Mouse (Mus musculus): ENCODE measurements around the gene Htr3b. TPM values are rescaled to one million over a fixed set of nuclear protein-coding genes. Genes with fewer than 3 reads are reported as not detected.

Gene Htr3b
- polyA plus RNA-seq, 1 experiment from 2014 or later = 1.1 TPM

GRCm38 (mm10) chr9:48904421-48904820 is 60.4 kb downstream of the Htr3b start:
- H3K27me3 ChIP-seq (ENCODE audit: control insufficient read depth, insufficient read depth, low read length) = no peaks in the 10 kb centered on the region
- no peaks in the 10 kb centered on the region for H3K9me3 ChIP-seq (replicated peaks; ENCODE audit: control insufficient read depth, low read length)
- no peak overlapping the region for H3K4me3 ChIP-seq (ENCODE audit: low read depth, low read length)
- no peak overlapping the region for H3K27ac ChIP-seq (replicated peaks; ENCODE audit: low read depth, low read length)
- no peak overlapping the region for H3K4me2 ChIP-seq (ENCODE audit: low read depth, low read length)
- 78% methylated on average over 5 of the region's 5 CpGs for WGBS
- H3K4me1 ChIP-seq (ENCODE audit: control insufficient read depth, insufficient read depth, low read length) = no peaks in the 10 kb centered on the region
- ATAC-seq (replicated peaks; ENCODE audit: insufficient number of reproducible peaks, low FRiP score, low TSS enrichment, low read depth) (no peak), DNase-seq (ENCODE audit: low spot score) (no peak)
- no peak overlapping the region for H3K9ac ChIP-seq (replicated peaks; ENCODE audit: low read length)
- H3K36me3 ChIP-seq (replicated peaks; ENCODE audit: control insufficient read depth, insufficient read depth, low read depth, low read length) = no peaks in the 10 kb centered on the region

- Histone ChIP-seq H3K4me2 (ENCODE audit: low read depth, low read length) (no peak overlapping the region), H3K4me1 (ENCODE audit: control insufficient read depth, insufficient read depth, low read length) (no peaks in the 10 kb centered on the region), H3K4me3 (ENCODE audit: low read depth, low read length) (no peak overlapping the region), H3K27ac (replicated peaks; ENCODE audit: low read depth, low read length) (no peak overlapping the region), H3K9me3 (replicated peaks; ENCODE audit: control insufficient read depth, low read length) (no peaks in the 10 kb centered on the region), H3K9ac (replicated peaks; ENCODE audit: low read length) (no peak overlapping the region), H3K36me3 (replicated peaks; ENCODE audit: control insufficient read depth, insufficient read depth, low read depth, low read length) (no peaks in the 10 kb centered on the region), H3K27me3 (ENCODE audit: control insufficient read depth, insufficient read depth, low read length) (no peaks in the 10 kb centered on the region)
- no peak for DNase-seq (ENCODE audit: low spot score)
- no peak for ATAC-seq (replicated peaks; ENCODE audit: insufficient number of reproducible peaks, low FRiP score, low TSS enrichment, low read depth)
- WGBS = 67% methylated on average over 2 of the region's 2 CpGs
These were observed 61.0 kb downstream of the Htr3b start for GRCm38 (mm10) chr9:48903766-48904165.

GRCm38 (mm10) chr9:48898551-48898950 is 66.2 kb downstream of the Htr3b start:
- Histone ChIP-seq H3K9ac (replicated peaks; ENCODE audit: low read length) (no peak overlapping the region), H3K4me1 (ENCODE audit: control insufficient read depth, insufficient read depth, low read length) (peaks cover 2% of the 10 kb centered on the region; the same call in 1 of the 2 replicates), H3K27ac (replicated peaks; ENCODE audit: low read depth, low read length) (no peak overlapping the region), H3K36me3 (replicated peaks; ENCODE audit: control insufficient read depth, insufficient read depth, low read depth, low read length) (no peaks in the 10 kb centered on the region), H3K9me3 (replicated peaks; ENCODE audit: control insufficient read depth, low read length) (no peaks in the 10 kb centered on the region), H3K4me3 (ENCODE audit: low read depth, low read length) (no peak overlapping the region), H3K27me3 (ENCODE audit: control insufficient read depth, insufficient read depth, low read length) (no peaks in the 10 kb centered on the region; the same call in 1 of the 2 replicates), H3K4me2 (ENCODE audit: low read depth, low read length) (no peak overlapping the region)
- no peak for ATAC-seq (replicated peaks; ENCODE audit: insufficient number of reproducible peaks, low FRiP score, low TSS enrichment, low read depth)
- 27% methylated on average over 8 of the region's 8 CpGs for WGBS
- DNase-seq (ENCODE audit: low spot score) = peak; percentile 84

- DNase-seq (ENCODE audit: low spot score) (peak; percentile 76), ATAC-seq (replicated peaks; ENCODE audit: insufficient number of reproducible peaks, low FRiP score, low TSS enrichment, low read depth) (peak; percentile 77)
- Histone ChIP-seq H3K27ac (replicated peaks; ENCODE audit: low read depth, low read length) (no peak overlapping the region), H3K36me3 (replicated peaks; ENCODE audit: control insufficient read depth, insufficient read depth, low read depth, low read length) (no peaks in the 10 kb centered on the region), H3K27me3 (ENCODE audit: control insufficient read depth, insufficient read depth, low read length) (no peaks in the 10 kb centered on the region; the same call in 1 of the 2 replicates), H3K9ac (replicated peaks; ENCODE audit: low read length) (no peak overlapping the region), H3K4me2 (ENCODE audit: low read depth, low read length) (peak overlapping the region; percentile 11), H3K4me3 (ENCODE audit: low read depth, low read length) (no peak overlapping the region), H3K4me1 (ENCODE audit: control insufficient read depth, insufficient read depth, low read length) (peaks cover 2% of the 10 kb centered on the region; the same call in 1 of the 2 replicates), H3K9me3 (replicated peaks; ENCODE audit: control insufficient read depth, low read length) (no peaks in the 10 kb centered on the region)
- WGBS = 12% methylated on average over 18 of the region's 18 CpGs
These were observed 68.8 kb downstream of the Htr3b start for GRCm38 (mm10) chr9:48895819-48896536.

- ATAC-seq (replicated peaks; ENCODE audit: insufficient number of reproducible peaks, low FRiP score, low TSS enrichment, low read depth) = no peak
- H3K27ac ChIP-seq (replicated peaks; ENCODE audit: low read depth, low read length) = no peak overlapping the region
- no peaks in the 10 kb centered on the region; the same call in 1 of the 2 replicates for H3K27me3 ChIP-seq (ENCODE audit: control insufficient read depth, insufficient read depth, low read length)
These were observed 70.0 kb downstream of the Htr3b start for GRCm38 (mm10) chr9:48894755-48895154.

GRCm38 (mm10) chr9:48893986-48894385 is 70.8 kb downstream of the Htr3b start:
- Histone ChIP-seq H3K27me3 (ENCODE audit: control insufficient read depth, insufficient read depth, low read length) (no peaks in the 10 kb centered on the region; the same call in 1 of the 2 replicates), H3K36me3 (replicated peaks; ENCODE audit: control insufficient read depth, insufficient read depth, low read depth, low read length) (no peaks in the 10 kb centered on the region), H3K27ac (replicated peaks; ENCODE audit: low read depth, low read length) (no peak overlapping the region), H3K4me3 (ENCODE audit: low read depth, low read length) (no peak overlapping the region), H3K9ac (replicated peaks; ENCODE audit: low read length) (no peak overlapping the region), H3K4me1 (ENCODE audit: control insufficient read depth, insufficient read depth, low read length) (peaks cover 2% of the 10 kb centered on the region; the same call in 1 of the 2 replicates), H3K9me3 (replicated peaks; ENCODE audit: control insufficient read depth, low read length) (no peaks in the 10 kb centered on the region), H3K4me2 (ENCODE audit: low read depth, low read length) (no peak overlapping the region)
- no peak for ATAC-seq (replicated peaks; ENCODE audit: insufficient number of reproducible peaks, low FRiP score, low TSS enrichment, low read depth)
- 25% methylated on average over 3 of the region's 3 CpGs for WGBS
- DNase-seq (ENCODE audit: low spot score) = peak; percentile 91

More at GRCm38 (mm10) chr9:48894755-48895154, 70.0 kb downstream of the Htr3b start:
- Histone ChIP-seq H3K9me3 (replicated peaks; ENCODE audit: control insufficient read depth, low read length) (no peaks in the 10 kb centered on the region), H3K36me3 (replicated peaks; ENCODE audit: control insufficient read depth, insufficient read depth, low read depth, low read length) (no peaks in the 10 kb centered on the region), H3K9ac (replicated peaks; ENCODE audit: low read length) (no peak overlapping the region), H3K4me3 (ENCODE audit: low read depth, low read length) (no peak overlapping the region), H3K4me2 (ENCODE audit: low read depth, low read length) (no peak overlapping the region), H3K4me1 (ENCODE audit: control insufficient read depth, insufficient read depth, low read length) (peaks cover 2% of the 10 kb centered on the region; the same call in 1 of the 2 replicates)
- 62% methylated on average over 6 of the region's 6 CpGs for WGBS
- no peak for DNase-seq (ENCODE audit: low spot score)

- DNase-seq (ENCODE audit: low spot score) (no peak), ATAC-seq (replicated peaks; ENCODE audit: insufficient number of reproducible peaks, low FRiP score, low TSS enrichment, low read depth) (no peak)
- Histone ChIP-seq H3K36me3 (replicated peaks; ENCODE audit: control insufficient read depth, insufficient read depth, low read depth, low read length) (no peaks in the 10 kb centered on the region), H3K27me3 (ENCODE audit: control insufficient read depth, insufficient read depth, low read length) (no peaks in the 10 kb centered on the region), H3K9me3 (replicated peaks; ENCODE audit: control insufficient read depth, low read length) (no peaks in the 10 kb centered on the region), H3K4me2 (ENCODE audit: low read depth, low read length) (no peak overlapping the region), H3K4me1 (ENCODE audit: control insufficient read depth, insufficient read depth, low read length) (no peaks in the 10 kb centered on the region), H3K27ac (replicated peaks; ENCODE audit: low read depth, low read length) (no peak overlapping the region), H3K9ac (replicated peaks; ENCODE audit: low read length) (no peak overlapping the region), H3K4me3 (ENCODE audit: low read depth, low read length) (no peak overlapping the region)
- WGBS = 76% methylated on average over 7 of the region's 7 CpGs
These were observed 75.7 kb downstream of the Htr3b start for GRCm38 (mm10) chr9:48889093-48889492.
